Mouse (Mus musculus): ENCODE results near the gene Cpe.
A peak's percentile ranks its signal among the peaks of the same experiment; 100 is the strongest.

The Cpe gene

DNA sequence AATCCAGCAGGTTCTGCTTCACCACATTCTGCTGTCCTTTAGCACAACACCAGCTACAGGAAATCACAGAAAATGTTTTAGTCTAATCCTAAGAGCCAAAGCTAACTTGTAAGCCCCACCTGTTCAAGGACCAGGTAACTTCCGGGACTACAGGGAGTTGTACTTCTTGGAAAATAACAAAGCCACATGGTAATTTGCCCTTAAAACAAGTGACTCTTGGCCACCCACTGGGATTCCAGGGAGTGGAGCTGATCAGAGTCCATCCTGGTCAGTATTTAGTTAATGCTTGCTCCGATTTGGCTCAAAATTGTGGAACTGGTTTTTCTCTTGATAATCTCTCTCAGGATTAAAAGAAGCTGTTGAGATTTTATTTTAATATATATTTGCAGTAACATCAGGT lies 61.1 kb downstream of the Cpe start:
- no peak for DNase-seq

- peak; percentile 64 for DNase-seq
Observed at GRCm38 (mm10) chr8:64629034-64629760, 63.7 kb downstream of the Cpe start.

- DNase-seq: no peak
Observed at GRCm38 (mm10) chr8:64628039-64628438, 64.8 kb downstream of the Cpe start.

DNA sequence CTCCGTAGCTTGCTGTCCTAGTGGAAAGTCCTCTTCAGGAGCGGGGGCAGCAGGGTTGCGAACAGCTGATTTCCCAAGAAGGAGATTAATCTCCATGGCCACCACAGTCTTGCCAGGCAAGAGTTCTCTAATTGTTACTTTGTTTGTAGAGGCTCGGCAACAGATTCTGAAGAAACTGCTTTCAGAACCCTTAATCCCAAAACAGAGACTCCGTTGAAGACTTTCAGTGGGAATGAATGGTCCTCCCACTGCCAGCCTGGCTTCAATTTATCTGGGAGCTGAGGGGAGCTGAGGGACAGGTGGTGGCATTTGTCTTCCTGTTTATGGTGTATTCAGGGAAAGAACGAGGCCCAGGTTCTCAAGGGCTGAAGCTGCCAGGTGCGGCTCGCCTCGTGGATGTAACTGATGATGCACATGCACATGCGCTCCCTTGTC lies 68.2 kb downstream of the Cpe start:
- DNase-seq: no peak

- no peak for DNase-seq
Observed at GRCm38 (mm10) chr8:64620365-64621150, 72.3 kb downstream of the Cpe start.

- DNase-seq: no peak
Observed at GRCm38 (mm10) chr8:64619661-64620060, 73.2 kb downstream of the Cpe start.

- DNase-seq: peak; percentile 83
Observed at GRCm38 (mm10) chr8:64618618-64619017, 74.2 kb downstream of the Cpe start.

GRCm38 (mm10) chr8:64616566-64616965 lies 76.3 kb downstream of the Cpe start:
- no peak for DNase-seq

DNA sequence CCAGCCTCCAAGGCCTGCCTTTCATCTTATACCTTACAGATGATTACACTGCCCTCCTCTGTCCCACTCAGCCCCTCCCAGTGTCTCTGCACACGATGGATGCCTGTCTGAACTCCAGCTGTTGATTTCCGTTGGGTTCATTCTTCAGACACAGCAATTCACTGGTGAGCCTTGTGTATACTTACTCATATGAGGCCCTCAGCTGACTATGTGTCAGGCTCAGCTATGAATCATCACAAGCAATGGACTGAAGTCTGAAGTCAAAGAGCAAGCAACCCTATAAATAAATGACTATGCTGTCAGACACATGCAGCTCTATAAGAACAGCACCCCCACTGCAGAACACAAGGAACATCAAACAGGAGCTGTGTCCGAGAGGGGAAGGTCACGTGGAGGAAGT lies 77.4 kb downstream of the Cpe start:
- no peak for DNase-seq

GRCm38 (mm10) chr8:64613663-64614062 lies 79.2 kb downstream of the Cpe start:
- no peak for DNase-seq

- DNase-seq: no peak
Observed at GRCm38 (mm10) chr8:64611210-64611974, 81.5 kb downstream of the Cpe start.

GRCm38 (mm10) chr8:64608931-64609330 lies 83.9 kb downstream of the Cpe start:
- DNase-seq: no peak

DNA sequence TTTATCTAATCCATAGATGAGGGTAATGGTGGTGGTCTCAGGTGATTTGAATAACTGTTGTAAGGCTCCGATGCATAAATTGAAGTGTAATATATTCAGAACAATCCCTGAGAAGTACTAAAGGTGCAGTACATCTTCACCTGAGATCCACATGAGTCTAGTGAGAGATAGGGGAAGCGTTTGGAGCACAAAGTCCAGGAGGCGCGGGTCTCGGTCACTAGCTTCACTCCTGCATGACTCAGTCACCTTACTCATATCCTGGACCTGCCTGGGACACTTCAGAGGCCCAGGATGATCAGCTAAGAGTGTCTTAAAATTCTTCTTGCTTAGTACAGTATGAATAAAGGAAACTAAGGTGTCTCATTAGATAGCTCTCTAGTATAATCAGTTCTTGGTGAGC lies 86.8 kb downstream of the Cpe start:
- no peak for DNase-seq

- no peak for DNase-seq
Observed at GRCm38 (mm10) chr8:64598206-64598605, 94.6 kb downstream of the Cpe start.

- peak; percentile 71 for DNase-seq
Observed at GRCm38 (mm10) chr8:64597042-64597970, 95.5 kb downstream of the Cpe start.

GRCm38 (mm10) chr8:64596396-64596795 lies 96.5 kb downstream of the Cpe start:
- no peak for DNase-seq

DNA sequence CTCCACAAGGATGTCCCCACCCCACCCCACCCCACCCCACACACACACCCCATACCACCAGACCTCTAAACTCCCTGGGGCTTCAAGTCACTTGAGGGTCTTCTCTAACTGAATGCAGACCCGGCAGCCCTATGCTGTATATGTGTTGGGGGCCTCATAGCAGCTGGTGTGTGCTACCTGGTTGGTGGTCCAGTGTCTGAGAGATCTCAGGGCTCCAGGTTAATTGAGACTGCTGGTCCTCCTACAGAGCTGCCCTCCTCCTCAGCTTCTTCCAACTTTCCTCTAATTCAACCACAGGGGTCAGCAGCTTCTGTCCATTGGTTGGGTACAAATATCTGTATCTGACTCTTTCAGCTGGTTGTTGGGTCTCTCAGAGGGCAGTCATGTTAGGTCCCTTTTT lies 102.4 kb downstream of the Cpe start:
- no peak for DNase-seq

- peak; percentile 36 for DNase-seq
Observed at GRCm38 (mm10) chr8:64582887-64583286, 110.0 kb downstream of the Cpe start.

DNA sequence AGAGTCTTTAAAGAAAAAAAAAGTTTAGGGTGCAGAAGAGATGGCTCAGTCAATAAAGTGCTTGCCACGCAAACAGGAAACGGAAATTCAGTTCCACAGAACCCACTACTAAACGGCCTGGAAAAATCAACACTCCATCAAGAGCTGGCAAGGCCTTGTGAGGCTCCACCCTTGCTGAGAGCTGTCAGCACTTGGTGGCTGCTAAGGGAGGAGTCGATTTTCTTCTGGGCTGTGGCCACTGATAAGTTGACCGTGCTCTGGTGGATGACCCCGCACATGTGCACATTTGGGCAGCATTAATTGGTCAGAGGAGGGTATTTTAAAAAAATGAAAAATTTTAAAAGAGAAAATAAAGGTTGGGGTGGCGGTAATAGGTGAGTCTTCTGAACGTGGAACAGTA lies 114.6 kb downstream of the Cpe start:
- DNase-seq: no peak

- no peak for DNase-seq
Observed at GRCm38 (mm10) chr8:64575001-64575400, 117.9 kb downstream of the Cpe start.

GRCm38 (mm10) chr8:64548054-64548850 lies 144.6 kb downstream of the Cpe start:
- DNase-seq: peak; percentile 78

- DNase-seq: peak; percentile 65
Observed at GRCm38 (mm10) chr8:64543441-64543840, 149.4 kb downstream of the Cpe start.

All from retina, postnatal 1 day (tissue).